Mouse (Mus musculus): Measurements from ENCODE around the gene Hid1.

DNA sequence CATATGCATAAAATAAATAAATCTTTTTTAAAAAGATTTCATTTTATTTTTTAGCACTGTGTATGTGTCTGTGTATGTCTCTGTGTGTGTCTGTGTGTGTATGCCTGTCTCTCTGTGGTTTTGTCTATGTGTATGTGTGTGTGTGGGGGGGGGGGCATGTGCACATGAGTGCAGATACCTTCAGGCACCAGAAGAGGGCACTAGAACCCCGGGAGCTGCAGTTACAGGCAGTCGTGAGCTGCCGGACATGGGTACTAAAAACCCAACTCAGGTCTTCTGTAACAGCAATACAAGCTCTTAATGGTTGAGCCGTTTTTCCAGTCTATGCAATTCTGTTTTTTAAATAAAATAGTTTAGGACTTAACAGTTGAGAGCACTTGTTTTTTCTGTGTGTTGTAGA is 66.8 kb downstream of the Hid1 start:
- TF ChIP-seq CTCF (IDR thresholded peaks at IDR 0.05; ENCODE audit: control insufficient read depth, insufficient read depth, insufficient read length) (no peak), MAX (IDR thresholded peaks at IDR 0.05) (no peak), USF1 (IDR thresholded peaks at IDR 0.05; ENCODE audit: low read depth) (no peak)

Measured in C2C12 (cell line).